1 mouse cellular context compared by ENCODE assay signal in the genomic region with DNA sequence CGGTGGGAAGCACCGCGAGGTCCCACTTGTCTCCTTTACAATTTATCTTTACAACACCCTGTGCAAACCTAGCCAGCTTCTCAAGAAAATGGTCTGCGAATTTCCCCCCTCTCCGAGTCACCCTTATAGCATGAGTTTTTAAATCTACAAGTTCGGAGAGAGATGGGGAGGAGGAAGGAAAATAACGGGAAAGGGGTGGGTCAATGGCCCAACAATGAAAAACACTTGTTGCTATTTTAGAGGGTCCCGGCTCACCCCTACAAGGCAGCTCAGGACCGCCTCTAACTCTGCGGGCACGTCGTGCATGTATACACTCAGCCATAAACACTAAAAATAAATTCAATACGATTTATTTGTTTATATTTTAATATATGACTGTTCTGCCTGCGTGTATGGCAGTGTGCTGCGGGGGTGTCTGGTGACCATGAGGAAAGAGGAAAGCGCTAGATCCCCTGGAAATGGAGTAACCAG.
TF ChIP-seq lines count a peak whose summit lies in the region.

No protein-coding gene starts in this region.

TF ChIP-seq in MEL, 35 proteins besides CTCF, POLR2A, EP300 and RAD21:
- no peak for TF ChIP-seq CHD2 (IDR thresholded peaks at IDR 0.05; ENCODE audit: low read length)
- TF ChIP-seq ZC3H11A (IDR thresholded peaks at IDR 0.05; ENCODE audit: low read depth, low read length), result no peak
- no peak for TF ChIP-seq JUND (IDR thresholded peaks at IDR 0.05; ENCODE audit: low read depth, low read length)
- no peak for TF ChIP-seq MYB (IDR thresholded peaks at IDR 0.05; ENCODE audit: low read depth, low read length)
- no peak for TF ChIP-seq ZNF384 (IDR thresholded peaks at IDR 0.05; ENCODE audit: low read depth, low read length)
- no peak for TF ChIP-seq MAFK (IDR thresholded peaks at IDR 0.05; ENCODE audit: borderline replicate concordance, low read depth, low read length)
TF ChIP-seq in MEL: peak in this region for 0.
